Mouse (Mus musculus): ENCODE results near the gene Fndc3a.

Gene Fndc3a

GRCm38 (mm10) chr14:72670987-72671386 lies 38.8 kb downstream of the Fndc3a start:
- DNase-seq: no peak

- no peak for DNase-seq
Measured at GRCm38 (mm10) chr14:72649268-72649667, 60.5 kb downstream of the Fndc3a start.

- DNase-seq: no peak
Measured at GRCm38 (mm10) chr14:72645512-72645911, 64.3 kb downstream of the Fndc3a start.

GRCm38 (mm10) chr14:72644620-72645019 lies 65.2 kb downstream of the Fndc3a start:
- no peak for DNase-seq

GRCm38 (mm10) chr14:72638507-72638906 lies 71.3 kb downstream of the Fndc3a start:
- no peak for DNase-seq

GRCm38 (mm10) chr14:72633571-72633970 lies 76.2 kb downstream of the Fndc3a start:
- DNase-seq: no peak

GRCm38 (mm10) chr14:72625411-72625810 lies 84.4 kb downstream of the Fndc3a start:
- no peak for DNase-seq

GRCm38 (mm10) chr14:72604077-72604476 lies 105.7 kb downstream of the Fndc3a start:
- DNase-seq: no peak

GRCm38 (mm10) chr14:72603194-72603521 lies 106.6 kb downstream of the Fndc3a start:
- no peak for DNase-seq

GRCm38 (mm10) chr14:72602521-72603193 lies 107.1 kb downstream of the Fndc3a start:
- DNase-seq: peak; percentile 95

GRCm38 (mm10) chr14:72601381-72602305 lies 108.2 kb downstream of the Fndc3a start:
- no peak for DNase-seq

- DNase-seq: no peak
Measured at GRCm38 (mm10) chr14:72600375-72600774, 109.4 kb downstream of the Fndc3a start.

- DNase-seq: no peak
Measured at GRCm38 (mm10) chr14:72598976-72599740, 110.6 kb downstream of the Fndc3a start.

GRCm38 (mm10) chr14:72594191-72594590 lies 115.6 kb downstream of the Fndc3a start:
- DNase-seq: no peak

- DNase-seq: no peak
Measured at GRCm38 (mm10) chr14:72589415-72589814, 120.4 kb downstream of the Fndc3a start.

- no peak for DNase-seq
Measured at GRCm38 (mm10) chr14:72582979-72583378, 126.8 kb downstream of the Fndc3a start.

- no peak for DNase-seq
Measured at GRCm38 (mm10) chr14:72580991-72581390, 128.8 kb downstream of the Fndc3a start.

GRCm38 (mm10) chr14:72576283-72576682 lies 133.5 kb downstream of the Fndc3a start:
- DNase-seq: no peak

GRCm38 (mm10) chr14:72563941-72564340 lies 145.9 kb downstream of the Fndc3a start:
- DNase-seq: peak; percentile 25

GRCm38 (mm10) chr14:72558795-72559194 lies 151.0 kb downstream of the Fndc3a start:
- DNase-seq: no peak

GRCm38 (mm10) chr14:72555846-72556245 lies 154.0 kb downstream of the Fndc3a start:
- no peak for DNase-seq

GRCm38 (mm10) chr14:72536392-72537017 lies 173.3 kb downstream of the Fndc3a start:
- no peak for DNase-seq

- no peak for DNase-seq
Measured at GRCm38 (mm10) chr14:72533862-72534261, 175.9 kb downstream of the Fndc3a start.
